Mouse (Mus musculus): ENCODE measurements around the gene Adcy2.

Gene Adcy2

DNA sequence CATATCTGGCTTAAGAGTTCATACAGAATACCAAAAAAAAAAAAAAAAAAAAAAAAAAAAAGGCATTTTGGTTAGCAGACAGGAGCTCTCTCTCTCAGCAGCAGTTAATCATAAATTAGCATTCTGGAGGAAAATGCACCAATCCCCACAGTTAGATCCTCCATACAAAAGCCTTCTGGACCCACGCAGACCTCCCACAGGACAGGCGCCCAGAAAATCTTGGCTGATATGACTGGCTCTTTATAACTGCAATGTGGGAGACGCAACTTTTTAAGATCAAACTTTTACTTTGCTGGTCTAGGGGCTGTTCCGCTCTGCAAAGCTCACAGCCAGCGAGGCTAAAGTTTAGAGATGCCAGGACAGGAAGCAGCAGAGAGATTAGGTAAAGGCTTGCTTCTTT is 37.8 kb downstream of the Adcy2 start:
- DNase-seq (ENCODE audit: low spot score), result no peak

DNA sequence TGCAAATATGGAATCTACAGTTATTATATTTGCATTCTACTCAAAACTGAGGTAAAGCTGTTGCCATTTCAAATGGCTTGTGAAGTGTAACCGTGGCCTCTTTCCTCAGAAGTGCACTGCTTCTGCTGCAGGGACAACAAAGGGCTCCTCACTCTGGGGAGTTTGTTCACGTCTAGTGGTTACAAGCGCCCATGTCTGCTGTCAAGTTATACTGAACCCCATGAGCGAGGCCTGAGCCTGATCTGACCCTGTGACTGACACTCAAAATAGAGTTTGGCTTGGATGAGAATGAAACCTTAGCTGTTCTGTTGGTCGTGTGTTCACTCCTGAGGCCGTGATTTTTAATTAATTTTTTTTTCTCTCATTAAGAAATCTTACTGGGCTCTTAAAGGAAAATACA is 38.8 kb downstream of the Adcy2 start:
- DNase-seq (ENCODE audit: low spot score), result no peak

DNA sequence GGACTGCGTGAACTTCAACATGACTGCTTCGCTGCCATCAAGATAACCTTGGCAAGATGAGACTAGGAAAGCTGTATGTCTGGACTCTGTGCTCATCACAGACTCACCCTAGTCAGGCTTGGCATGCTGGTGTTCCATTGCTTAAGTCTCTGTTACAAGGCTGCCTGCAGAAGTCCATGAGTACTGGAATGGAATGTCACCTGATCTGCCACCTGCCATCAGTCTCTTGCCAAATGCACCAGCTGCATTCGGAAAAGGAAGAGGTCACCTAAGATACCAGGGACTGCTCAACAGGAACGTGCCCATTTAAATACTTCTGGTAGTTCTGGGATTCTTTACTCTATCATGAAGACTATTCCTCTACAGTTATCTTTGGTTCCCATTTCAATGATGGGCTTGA is 39.9 kb downstream of the Adcy2 start:
- DNase-seq (ENCODE audit: low spot score), result no peak

DNA sequence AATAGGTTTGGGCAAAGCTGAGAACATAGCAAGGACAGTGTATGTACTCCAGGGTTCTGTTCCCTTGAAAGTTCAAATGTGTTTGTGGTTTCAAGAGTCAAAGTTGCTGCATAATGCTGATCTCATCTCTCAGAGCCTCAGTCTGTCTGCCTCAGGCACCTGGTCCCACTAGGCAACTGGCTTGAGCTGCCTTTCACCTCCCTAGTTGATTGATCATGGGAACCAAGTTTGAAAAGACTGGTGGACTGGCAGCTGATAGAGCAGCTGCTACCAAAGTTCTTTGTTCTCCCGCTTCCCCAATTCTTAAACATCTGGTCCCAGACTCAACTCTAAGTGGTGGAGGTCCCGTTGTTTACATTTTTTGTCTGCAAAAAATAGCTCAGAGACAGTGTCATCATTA is 56.6 kb downstream of the Adcy2 start:
- DNase-seq (ENCODE audit: low spot score), result no peak

DNA sequence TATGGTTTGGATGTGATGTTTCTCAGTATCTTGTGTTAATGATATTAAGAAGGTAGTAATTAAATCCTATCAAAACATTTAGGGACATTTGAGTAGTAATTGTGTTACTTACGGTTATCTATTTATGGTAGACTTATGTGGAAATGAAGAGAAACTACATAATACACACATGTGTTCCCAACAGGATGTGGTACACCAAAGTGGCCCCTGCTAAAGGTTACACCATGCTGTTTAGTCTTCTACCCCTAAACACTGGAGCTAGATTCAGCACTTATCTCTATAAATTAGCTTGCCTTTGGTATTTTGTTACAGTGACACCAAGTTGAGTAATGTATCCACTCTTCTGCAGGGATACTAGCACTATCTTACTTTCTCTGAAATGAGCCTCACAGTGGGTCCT is 57.9 kb downstream of the Adcy2 start:
- DNase-seq (ENCODE audit: low spot score), result no peak

DNA sequence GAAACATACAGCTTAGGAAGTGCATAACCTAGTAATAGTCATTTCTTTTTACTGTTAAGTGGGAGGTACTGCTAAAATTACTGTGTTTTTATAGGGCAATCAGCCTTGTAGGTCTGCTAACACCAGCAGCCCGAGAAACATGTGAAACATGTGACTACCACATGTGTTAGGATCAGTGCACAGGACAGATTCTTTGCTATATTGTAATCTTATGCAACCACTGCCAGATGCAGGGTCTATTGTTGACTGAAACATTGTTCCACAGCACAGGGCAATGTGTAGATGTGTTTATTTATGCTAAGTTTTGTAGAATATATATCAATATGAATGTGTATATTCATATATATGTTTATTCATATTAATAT is 67.1 kb downstream of the Adcy2 start:
- DNase-seq (ENCODE audit: low spot score), result no peak

DNA sequence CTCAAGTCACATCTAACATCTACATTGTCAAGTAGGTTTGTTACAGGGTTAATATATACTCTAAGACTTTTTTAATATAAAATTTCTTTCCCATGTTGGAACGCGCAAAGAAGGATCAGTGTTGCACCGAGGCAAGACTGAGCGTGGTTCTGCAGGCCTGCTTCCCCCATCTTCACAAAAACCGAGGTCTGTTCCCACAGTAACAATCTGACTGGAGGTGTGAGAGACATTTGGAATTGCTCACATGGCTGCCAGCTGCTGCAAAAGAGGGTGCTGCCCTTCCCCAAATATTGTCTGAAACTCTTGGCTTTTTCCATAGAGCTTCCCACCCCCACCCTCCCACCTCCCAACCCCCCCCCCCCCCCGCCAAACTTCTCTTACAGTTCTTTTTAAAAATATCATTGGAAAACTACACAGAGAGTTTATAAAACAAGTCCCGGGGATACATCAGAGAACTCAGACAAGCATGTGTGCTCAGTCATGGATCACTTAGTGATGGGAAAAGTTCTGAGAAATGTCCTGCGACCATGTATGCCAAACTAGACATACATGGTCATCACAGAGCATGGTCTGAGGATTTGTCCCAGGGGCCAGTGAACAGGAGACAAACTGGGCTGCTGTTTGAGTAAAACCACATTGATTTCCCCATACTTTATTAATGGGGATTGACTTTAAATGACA is 67.6 kb downstream of the Adcy2 start:
- DNase-seq (ENCODE audit: low spot score), result no peak

DNA sequence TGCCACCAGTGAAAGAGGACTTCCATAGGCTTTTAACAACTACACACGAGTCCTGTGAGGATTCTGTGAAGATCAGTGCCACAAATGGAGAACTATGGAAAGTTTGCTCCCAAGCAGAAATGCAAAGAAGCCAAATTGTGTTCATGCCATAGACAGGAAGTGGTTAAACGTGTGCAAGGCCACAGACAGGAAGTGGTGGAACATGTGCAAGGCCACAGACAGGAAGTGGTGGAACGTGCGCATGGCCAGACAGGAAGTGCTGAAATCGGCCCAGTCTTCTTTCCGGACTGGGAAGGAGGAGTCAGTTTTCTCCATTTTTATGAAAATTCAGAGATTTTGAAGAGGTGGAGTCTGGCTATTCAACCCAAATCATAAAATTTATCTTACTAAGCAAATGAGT is 70.9 kb downstream of the Adcy2 start:
- no peak for DNase-seq (ENCODE audit: low spot score)

DNA sequence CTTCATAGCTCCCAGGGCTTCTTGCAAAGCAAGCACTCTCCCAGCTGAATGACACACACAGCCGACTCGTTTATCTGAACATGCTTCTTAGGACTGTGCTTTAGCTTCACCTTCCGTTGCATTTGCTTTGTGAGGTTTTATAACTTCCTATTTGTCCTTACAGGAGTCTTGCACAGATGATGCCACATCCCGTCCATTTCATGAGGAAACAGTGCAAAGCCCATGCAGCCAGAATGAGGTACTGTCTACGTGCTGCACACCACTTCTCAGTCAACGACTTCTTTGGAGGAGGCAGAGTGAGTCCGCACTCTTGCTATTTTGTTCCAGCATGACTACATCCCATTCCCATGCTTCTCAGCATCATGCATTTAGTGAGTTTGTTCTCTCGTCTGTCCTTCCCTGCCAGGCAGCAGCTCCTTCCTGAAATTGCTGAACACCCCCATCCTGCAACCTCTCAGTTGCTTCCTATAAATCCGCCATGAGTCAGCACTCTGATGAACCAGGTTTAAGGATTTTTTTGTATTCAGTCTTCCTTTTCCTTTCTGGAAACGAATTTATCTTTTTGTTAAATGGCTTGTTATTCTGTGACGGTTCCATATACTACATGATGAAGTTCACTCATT is 85.6 kb downstream of the Adcy2 start:
- DNase-seq (ENCODE audit: low spot score), result no peak

DNA sequence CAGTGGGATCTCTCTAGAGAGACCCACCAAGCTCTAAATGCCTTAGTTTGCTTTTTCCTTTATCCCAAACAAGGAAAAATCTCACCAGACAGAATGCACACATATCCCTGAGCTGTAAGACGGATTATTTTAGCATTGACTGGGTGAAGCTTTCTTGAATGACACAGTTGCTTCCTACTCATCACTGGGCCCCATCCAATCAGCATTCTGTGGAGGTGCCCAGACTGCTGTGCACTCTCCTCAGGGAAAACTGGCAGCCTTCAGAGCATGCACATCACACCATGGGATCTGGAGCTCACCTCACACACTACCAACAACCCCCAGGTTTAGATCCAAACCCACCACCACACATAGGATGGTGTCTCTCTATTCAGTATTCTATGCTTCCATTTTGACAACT is 92.7 kb downstream of the Adcy2 start:
- no peak for DNase-seq (ENCODE audit: low spot score)

DNA sequence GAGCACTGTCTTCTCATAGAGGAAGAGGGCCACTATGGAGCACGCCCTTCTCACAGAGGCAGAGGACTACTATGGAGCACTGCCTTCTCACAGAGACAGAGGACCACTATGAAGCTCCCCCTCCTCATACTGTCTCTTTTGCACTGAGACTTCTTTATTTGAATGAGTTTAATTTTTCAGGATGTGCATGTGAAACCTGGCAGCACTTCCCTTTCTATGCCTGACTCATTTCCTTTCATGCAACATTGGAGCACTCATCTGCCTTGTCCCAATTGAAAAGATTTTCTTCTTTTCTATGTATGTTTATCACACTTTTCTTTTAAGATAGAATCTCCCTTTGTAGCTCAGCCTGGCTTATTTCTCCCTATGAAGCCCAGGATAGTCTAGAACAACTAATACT is 96.6 kb downstream of the Adcy2 start:
- DNase-seq (ENCODE audit: low spot score), result no peak

DNA sequence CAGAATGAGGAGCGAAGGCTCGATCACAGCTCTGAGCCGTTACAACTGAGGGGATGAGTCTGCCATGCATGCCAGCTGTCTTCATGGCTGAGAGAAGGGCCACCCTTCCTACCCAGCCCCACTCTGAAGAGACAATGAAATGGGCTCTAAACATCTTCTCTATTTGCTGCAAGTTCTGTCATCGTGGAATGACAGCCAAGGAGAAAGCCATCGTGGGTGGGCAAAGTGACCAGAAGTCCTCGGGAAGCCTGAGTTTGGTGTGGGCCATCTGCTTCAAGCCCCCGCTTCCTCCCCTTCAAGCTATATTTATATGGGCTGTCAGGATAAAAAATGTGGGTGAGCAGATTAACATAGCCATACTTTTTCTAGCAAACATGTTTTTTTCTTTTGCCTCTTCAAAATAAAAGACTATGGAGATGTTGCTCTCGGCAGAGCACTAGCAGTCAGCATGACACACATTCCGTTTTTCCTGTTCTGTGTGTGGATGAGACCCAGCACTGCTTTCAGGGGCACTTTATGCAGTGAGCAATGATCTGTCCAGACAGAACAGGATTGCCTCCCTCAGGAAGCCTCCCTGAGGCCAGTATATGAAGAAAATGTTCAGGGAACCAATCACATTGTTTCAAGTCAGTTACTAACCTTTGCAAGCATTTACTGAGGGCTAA is 109.3 kb downstream of the Adcy2 start:
- DNase-seq (ENCODE audit: low spot score), result no peak

DNA sequence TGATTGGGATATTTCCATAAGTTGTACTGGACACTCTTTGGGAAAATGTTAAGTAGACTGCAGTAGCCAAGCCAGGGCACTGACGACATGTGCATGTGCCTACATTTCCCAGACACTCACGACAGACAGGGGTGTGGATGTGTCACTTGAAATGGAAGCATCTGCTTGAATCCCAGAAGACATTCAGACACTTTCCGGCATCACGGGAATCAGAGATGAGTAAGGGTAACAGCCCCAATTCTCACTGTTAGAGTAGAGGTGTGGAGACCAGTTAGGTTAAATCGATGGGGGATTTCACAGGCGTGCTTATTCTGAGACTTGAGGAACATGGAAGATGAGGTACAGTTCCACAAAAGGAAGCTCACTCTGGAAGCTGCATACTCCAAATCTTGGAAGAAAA is 130.6 kb downstream of the Adcy2 start:
- no peak for DNase-seq (ENCODE audit: low spot score)

DNA sequence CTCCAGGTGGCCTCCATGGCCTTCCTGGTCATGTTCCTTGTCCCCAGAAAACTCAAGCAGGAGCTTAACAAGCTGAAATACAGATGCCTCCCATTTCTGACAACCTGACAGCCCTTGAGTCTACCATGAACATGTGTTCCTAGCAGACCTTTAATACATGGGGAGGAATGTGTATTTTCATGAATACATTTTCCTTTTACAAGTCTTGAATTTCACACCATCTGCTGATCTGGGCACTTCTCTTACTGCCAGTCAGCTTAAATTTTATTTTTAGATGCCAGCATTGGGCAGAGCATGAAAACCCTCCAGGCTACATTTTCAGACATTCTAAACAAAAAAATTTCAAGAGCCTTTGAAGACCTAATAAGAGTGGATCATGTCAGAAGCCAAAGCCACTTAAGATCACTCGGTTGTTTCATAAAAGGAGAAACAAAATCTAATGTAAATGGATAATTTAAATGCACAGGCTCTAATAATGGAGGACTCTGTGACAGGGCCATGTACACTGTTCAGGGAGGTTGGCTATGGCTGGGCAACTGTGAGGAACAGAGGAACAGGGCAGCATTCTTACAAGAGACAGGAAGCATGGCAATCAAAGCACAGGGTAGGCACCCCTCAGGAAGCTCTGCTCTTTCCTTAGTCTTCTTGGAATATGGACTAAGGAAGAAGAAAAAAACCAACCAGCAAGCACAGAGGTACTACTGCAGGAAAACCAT is 131.2 kb downstream of the Adcy2 start:
- no peak for DNase-seq (ENCODE audit: low spot score)

DNA sequence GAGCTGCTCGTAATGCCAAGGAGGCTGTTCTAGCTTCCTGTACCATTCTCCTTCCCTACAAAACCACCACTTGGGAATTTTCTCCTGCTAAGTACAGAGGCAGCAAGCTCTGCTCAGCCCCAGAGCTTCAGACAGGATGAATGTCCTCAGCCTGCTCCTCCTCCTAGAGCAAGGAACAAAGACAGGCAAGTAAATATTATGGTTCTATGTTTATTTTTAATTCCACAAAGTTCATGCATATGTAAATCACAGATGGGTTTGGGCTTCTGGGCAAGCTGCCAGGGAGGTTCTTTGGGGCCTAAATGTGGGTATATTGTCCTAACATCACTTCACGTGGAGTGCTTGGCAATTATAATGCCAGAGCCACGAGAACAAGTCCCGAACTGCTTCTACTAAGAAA is 139.3 kb downstream of the Adcy2 start:
- no peak for DNase-seq (ENCODE audit: low spot score)

DNA sequence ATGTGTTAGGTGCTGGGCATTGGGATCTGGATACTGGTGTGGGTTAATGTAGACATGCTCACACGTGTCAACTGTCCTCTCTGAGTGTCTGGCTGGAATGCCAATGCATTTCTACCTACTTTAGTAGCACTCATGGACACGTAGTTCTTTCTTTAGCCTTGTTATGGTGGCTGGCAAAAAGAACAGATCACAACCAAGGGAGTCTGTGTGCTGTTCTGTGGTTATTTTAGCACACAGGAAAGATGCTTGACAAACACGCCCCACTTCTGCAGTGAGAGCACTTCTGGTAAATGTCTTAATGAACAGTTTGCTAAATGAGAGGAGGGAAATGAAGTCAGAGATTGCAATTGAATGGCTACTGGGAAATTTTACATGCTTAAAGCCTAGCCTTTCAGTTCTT is 151.1 kb downstream of the Adcy2 start:
- DNase-seq (ENCODE audit: low spot score), result no peak

DNA sequence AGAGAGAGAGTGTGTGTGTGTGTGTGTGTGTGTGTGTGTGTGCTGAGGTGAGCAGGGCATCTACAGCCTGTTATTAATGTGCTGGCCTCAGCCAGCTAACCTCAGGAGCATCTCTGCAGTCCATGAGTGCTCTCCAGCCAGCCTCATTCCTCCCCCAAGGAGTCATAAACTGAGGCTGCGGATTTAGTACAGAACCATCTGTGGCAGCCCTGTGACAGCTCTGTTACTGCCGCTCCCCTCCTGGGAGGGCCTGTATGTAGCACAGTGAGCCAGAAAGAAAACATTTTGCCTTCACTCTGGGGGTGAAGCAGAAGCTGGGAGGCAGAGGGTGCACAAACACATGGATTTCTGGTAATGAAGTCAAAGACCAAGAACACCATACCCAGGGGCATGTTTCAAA is 159.8 kb downstream of the Adcy2 start:
- no peak for DNase-seq (ENCODE audit: low spot score)

DNA sequence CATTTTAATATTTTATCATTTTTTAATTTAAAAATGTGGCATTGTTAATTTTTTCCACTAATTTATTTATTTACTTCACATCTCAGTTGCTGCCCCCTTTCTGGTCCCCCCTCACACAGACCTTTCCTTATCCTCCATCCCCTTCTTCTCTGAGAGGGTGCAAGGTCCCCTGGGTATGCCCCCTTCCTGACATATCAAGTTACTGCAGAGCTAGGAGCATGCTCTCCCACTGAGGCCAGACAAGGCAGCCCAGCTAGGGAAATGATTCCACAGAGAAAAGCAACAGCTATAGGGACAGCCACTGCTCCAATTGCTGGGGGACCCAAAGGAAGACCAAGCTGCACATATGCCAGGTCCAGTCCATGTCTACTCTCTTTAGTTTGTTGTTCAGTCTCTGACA is 163.2 kb downstream of the Adcy2 start:
- DNase-seq (ENCODE audit: low spot score), result no peak

DNA sequence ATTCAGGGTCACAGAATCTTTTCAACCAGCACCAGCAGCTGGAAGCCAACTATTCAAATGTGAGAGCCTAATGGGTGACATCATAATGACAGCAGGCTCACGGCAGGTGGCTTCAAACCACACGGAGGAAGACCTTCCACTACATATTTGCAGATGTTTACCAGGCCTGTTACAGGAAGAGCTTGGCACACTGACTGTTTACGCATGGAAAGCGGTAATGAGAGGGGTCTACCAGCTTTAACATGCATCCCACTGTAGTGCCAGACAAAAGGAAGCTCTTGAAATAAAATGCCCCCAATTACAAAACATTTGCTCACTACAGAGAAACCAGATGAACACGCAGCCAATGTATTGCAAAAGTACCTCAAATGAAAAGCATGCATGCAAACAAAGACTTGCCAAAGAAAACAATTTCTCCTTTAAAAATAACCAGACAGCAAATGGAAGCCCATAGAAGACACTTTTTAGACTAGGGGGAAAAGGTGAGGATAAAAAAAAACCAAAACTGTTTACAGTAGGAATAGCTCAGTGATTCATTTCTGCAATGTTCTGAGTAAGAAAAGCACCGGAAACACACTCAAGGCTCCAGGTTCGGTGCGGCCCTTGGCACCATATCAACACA is 163.8 kb downstream of the Adcy2 start:
- no peak for DNase-seq (ENCODE audit: low spot score)

DNA sequence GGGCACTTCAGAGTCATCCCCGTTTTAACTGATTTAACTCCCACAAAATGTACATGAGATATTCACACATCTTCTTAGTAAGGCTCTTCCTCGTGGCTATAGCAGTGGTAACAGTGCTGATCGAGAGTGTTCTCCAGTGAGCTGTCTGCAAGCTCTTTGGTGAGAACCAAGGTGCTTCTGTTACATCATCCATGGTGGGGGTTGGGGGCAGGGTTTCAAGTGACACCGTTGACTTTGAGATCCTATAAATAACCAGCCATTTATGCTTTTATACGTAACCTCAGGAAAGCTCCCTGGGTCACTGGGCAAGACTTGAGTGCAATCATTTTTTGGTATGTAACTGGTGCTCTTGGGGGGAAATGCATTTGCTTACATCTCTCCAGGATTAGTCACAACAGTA is 167.2 kb downstream of the Adcy2 start:
- no peak for DNase-seq (ENCODE audit: low spot score)

DNA sequence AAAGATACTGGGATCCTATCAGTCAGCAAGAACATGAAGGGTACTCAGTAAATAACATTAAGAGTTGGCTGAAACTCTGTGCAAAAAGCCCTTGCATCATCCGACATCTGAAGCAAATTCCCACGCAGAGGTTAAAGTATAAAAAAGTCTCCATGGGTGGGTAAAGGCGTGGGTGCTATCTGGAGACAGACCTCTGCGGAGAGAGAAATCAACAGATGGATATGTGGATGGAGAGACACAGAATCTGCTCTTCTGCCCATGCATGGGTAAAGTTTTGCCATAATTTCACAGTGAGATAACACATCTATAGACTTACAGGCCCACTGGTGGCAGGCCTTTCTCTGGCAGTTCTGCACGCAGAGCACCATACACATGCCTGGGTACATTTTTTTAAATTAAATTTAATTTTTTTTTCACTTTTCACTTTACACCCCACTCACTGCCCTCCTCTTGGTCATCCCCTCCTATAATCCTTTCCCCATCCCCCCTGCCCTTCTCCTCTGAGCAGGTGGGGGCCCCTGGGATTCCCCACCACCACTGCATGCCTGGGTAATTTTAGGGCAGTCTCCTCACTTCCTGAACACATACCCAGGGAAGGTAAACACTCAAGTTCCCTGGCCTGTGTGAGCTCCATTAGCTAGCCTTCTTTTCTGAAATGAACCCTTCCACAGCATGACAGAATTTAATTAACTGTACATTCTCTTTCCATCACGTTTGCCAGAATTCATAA is 169.1 kb downstream of the Adcy2 start:
- no peak for DNase-seq (ENCODE audit: low spot score)

DNA sequence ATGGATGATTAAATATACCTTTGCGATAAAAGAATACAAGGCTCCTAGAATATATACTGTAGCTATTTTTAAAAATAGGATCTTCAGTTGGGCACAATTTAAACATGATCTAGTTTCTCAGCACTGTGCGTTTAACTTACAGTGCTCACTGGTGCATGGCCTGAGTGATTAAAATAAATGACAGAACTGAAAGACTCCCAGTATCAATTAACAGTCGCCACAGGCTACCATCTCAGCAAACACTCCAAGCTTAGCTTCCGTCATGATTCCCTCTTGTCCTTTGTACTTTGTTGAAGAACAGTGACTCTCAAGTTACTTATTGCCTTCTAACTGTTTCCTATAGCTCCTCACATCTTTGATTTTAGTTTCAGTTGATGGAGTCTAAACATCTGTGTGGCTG is 170.9 kb downstream of the Adcy2 start:
- no peak for DNase-seq (ENCODE audit: low spot score)
